Mouse (Mus musculus): ENCODE data around the gene Gca. TPM values are rescaled to one million over a fixed set of nuclear protein-coding genes. Genes with fewer than 3 reads are reported as not detected.
"Not testable (repeated sequence)": the region's sequence is repeated elsewhere in the genome, so short reads cannot be mapped to it uniquely, and the experiment has no call there.

The Gca gene
- polyA plus RNA-seq, 1 experiment from 2014 or later = 7.1 TPM

DNA sequence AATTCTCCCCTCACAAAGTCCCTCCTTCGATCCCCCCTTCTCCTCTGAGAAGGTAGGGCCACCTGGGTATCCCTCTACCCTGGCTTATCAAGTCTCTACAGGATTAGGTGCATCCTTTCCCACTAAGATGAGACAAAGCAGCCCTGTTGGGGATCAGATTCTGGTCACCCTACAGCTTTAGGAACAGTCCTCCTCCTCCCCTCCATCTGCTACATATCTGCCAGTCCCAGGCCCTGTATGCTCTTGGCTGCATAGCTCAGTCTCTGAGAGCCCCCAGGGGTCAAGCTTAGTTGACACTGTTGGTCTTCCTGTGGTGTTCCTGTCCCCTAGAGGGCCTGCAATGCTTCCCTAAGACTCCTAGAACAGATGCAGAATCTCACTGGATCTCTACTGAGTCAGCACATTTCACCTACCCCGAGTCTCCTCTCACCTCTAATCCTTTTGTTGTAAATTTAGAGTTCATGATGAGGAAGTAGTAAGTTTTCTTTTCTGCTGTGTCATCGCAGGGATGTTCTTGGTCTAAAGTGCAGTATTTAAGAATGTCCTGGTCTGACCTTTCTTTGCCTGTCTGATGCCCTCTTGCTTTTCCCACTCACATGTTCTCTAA is 21.0 kb downstream of the Gca start:
- 0 out of 2 replicates have a peak, but pooled peaks cover 4% of the 10 kb centered on the region for H3K4me1 ChIP-seq (ENCODE audit: control insufficient read depth, insufficient read depth, low read length)
- no peak overlapping the region for H3K9ac ChIP-seq (ENCODE audit: low read length)
- H3K27ac ChIP-seq (ENCODE audit: low read depth, low read length) = no peak overlapping the region
- no peaks in the 10 kb centered on the region for H3K27me3 ChIP-seq (replicated peaks; ENCODE audit: control insufficient read depth, insufficient read depth, low read length)
- no peak overlapping the region for H3K4me2 ChIP-seq (ENCODE audit: low read length)
- WGBS = 64% methylated on average over 3 of the region's 3 CpGs
- no peak overlapping the region for H3K4me3 ChIP-seq (ENCODE audit: low read depth, low read length)
- DNase-seq (ENCODE audit: low spot score) (no peak), ATAC-seq (no peak)
- H3K36me3 ChIP-seq (ENCODE audit: control insufficient read depth, insufficient read depth, low read length) = no peaks in the 10 kb centered on the region
- H3K9me3 ChIP-seq (replicated peaks; ENCODE audit: control insufficient read depth, low read length) = no peaks in the 10 kb centered on the region

DNA sequence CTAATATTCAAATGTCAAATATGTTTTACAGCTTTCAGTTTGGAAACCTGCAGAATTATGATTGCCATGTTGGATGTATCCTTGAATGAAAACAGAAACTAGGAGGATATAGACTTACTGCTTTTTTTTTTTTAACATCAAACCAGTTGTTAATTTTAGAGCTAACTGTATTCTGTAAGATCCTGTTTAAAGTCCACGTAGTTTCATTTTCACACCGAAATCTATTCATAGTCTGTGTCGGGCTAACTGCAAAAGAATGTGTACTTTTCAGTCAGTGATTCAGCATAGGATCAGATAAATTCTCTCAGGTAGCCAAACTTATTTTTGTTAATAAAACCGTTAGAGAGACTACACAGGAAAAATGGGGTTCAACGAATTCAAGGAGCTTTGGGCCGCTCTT is 21.8 kb downstream of the Gca start:
- no peak overlapping the region for H3K27ac ChIP-seq (ENCODE audit: low read depth, low read length)
- no peak overlapping the region for H3K4me2 ChIP-seq (ENCODE audit: low read length)
- no peak overlapping the region for H3K9ac ChIP-seq (ENCODE audit: low read length)
- H3K4me1 ChIP-seq (ENCODE audit: control insufficient read depth, insufficient read depth, low read length) = 0 out of 2 replicates have a peak, but pooled peaks cover 4% of the 10 kb centered on the region
- ATAC-seq = no peak
- DNase-seq (ENCODE audit: low spot score) = no peak
- 92% methylated on average over 6 of the region's 6 CpGs for WGBS
- no peaks in the 10 kb centered on the region for H3K36me3 ChIP-seq (ENCODE audit: control insufficient read depth, insufficient read depth, low read length)
- no peak overlapping the region for H3K4me3 ChIP-seq (ENCODE audit: low read depth, low read length)
- H3K9me3 ChIP-seq (replicated peaks; ENCODE audit: control insufficient read depth, low read length) = no peaks in the 10 kb centered on the region
- H3K27me3 ChIP-seq (replicated peaks; ENCODE audit: control insufficient read depth, insufficient read depth, low read length) = no peaks in the 10 kb centered on the region

DNA sequence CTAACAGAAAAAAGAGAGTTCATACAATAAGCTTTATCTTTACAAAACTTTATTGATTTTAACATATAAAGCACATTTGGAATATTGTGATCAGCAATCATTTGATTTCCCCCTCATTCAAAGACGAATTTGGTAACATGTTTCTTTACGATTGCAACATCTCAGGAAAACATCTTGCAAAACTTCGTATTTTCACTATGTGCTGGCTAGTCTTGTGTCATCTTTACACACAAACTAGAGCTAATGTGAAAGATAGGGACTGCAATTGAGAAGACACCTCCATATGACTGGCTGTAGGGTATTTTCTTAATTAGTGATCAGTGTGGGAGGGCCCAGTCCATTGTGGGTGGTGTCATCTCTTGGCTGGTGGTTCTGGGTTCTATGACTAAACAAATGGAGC is 42.2 kb downstream of the Gca start:
- no peak for DNase-seq (ENCODE audit: low spot score)
- no peak overlapping the region for H3K4me3 ChIP-seq (ENCODE audit: low read depth, low read length)
- 94% methylated on average over 3 of the region's 3 CpGs for WGBS
- H3K9ac ChIP-seq (ENCODE audit: low read length) = no peak overlapping the region
- no peak overlapping the region for H3K27ac ChIP-seq (ENCODE audit: low read depth, low read length)
- no peaks in the 10 kb centered on the region for H3K27me3 ChIP-seq (replicated peaks; ENCODE audit: control insufficient read depth, insufficient read depth, low read length)
- H3K4me1 ChIP-seq (ENCODE audit: control insufficient read depth, insufficient read depth, low read length) = no peaks in the 10 kb centered on the region
- no peak for ATAC-seq
- H3K9me3 ChIP-seq (replicated peaks; ENCODE audit: control insufficient read depth, low read length) = no peaks in the 10 kb centered on the region
- peaks cover 9% of the 10 kb centered on the region; the same call in 1 of the 2 replicates for H3K36me3 ChIP-seq (ENCODE audit: control insufficient read depth, insufficient read depth, low read length)
- H3K4me2 ChIP-seq (ENCODE audit: low read length) = no peak overlapping the region

DNA sequence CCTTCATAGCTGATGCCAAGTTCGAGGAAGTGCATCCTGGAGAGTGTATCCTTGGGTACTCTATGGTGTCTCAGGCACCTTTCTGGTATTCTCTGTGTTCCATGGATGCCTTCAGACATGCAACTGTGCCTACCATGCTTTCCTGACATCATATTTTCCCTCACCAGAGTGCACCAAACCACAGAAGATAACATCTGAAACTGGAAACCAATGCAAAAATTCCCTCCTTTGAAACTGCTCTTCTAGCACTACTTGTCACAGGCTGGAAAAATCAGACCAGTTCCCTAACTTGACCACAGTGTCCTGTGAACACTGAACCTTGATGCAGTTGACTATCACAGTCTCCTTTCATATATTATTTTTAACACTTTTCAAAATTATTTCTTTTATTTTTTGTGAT is 45.5 kb downstream of the Gca start:
- WGBS = 75% methylated on average over 1 of the region's 1 CpGs
- H3K27me3 ChIP-seq (replicated peaks; ENCODE audit: control insufficient read depth, insufficient read depth, low read length) = no peaks in the 10 kb centered on the region
- ATAC-seq (no peak), DNase-seq (ENCODE audit: low spot score) (no peak)
- H3K4me1 ChIP-seq (ENCODE audit: control insufficient read depth, insufficient read depth, low read length) = no peaks in the 10 kb centered on the region
- peaks cover 6% of the 10 kb centered on the region; the same call in 1 of the 2 replicates for H3K36me3 ChIP-seq (ENCODE audit: control insufficient read depth, insufficient read depth, low read length)
- H3K9ac ChIP-seq (ENCODE audit: low read length) = no peak overlapping the region
- H3K27ac ChIP-seq (ENCODE audit: low read depth, low read length) = no peak overlapping the region
- H3K4me2 ChIP-seq (ENCODE audit: low read length) = no peak overlapping the region
- no peaks in the 10 kb centered on the region for H3K9me3 ChIP-seq (replicated peaks; ENCODE audit: control insufficient read depth, low read length)
- no peak overlapping the region for H3K4me3 ChIP-seq (ENCODE audit: low read depth, low read length)

DNA sequence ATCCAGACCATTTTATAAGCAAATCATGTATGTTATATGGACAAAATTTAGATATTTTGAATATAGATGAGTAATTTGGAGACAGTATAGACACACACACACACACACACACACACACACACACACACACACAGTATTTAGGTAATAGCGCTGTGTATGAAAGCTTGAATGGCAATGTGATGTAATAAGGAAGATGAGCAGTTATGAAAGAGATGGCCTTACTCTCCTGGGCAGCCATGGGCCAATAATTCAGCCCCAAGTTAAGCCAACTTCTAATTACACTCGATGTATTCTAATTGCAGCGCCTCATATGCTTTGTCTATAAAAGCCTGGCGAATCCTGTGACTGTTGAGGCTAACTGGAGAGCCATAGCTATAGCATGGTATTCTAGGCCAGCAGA is 50.3 kb downstream of the Gca start:
- H3K27ac ChIP-seq (ENCODE audit: low read depth, low read length); H3K4me2 ChIP-seq (ENCODE audit: low read length); H3K27me3 ChIP-seq (replicated peaks; ENCODE audit: control insufficient read depth, insufficient read depth, low read length); ATAC-seq; DNase-seq (ENCODE audit: low spot score); H3K4me1 ChIP-seq (ENCODE audit: control insufficient read depth, insufficient read depth, low read length); H3K9ac ChIP-seq (ENCODE audit: low read length); H3K4me3 ChIP-seq (ENCODE audit: low read depth, low read length); H3K36me3 ChIP-seq (ENCODE audit: control insufficient read depth, insufficient read depth, low read length); H3K9me3 ChIP-seq (replicated peaks; ENCODE audit: control insufficient read depth, low read length): not testable (repeated sequence)
- WGBS = 94% methylated on average over 4 of the region's 4 CpGs

DNA sequence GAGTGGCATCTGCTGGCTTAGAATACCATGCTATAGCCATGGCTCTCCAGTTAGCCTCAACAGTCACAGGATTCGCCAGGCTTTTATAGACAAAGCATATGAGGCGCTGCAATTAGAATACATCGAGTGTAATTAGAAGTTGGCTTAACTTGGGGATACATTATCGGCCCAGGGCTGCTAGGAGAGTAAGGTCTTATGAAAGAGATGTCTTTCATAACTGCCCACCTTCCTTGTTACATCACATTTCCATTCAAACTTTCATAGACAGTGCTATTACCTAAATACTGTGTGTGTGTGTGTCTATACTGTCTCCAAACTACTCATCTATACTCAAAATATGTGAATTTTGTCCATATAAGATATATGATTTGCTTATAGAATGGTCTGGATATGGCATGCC is 51.2 kb downstream of the Gca start:
- Histone ChIP-seq H3K9ac (ENCODE audit: low read length) (no peak overlapping the region), H3K27ac (ENCODE audit: low read depth, low read length) (no peak overlapping the region), H3K27me3 (replicated peaks; ENCODE audit: control insufficient read depth, insufficient read depth, low read length) (no peaks in the 10 kb centered on the region), H3K4me3 (ENCODE audit: low read depth, low read length) (no peak overlapping the region), H3K4me1 (ENCODE audit: control insufficient read depth, insufficient read depth, low read length) (no peaks in the 10 kb centered on the region), H3K36me3 (ENCODE audit: control insufficient read depth, insufficient read depth, low read length) (peaks cover 8% of the 10 kb centered on the region; the same call in 1 of the 2 replicates), H3K9me3 (replicated peaks; ENCODE audit: control insufficient read depth, low read length) (no peaks in the 10 kb centered on the region), H3K4me2 (ENCODE audit: low read length) (no peak overlapping the region)
- no peak for DNase-seq (ENCODE audit: low spot score)
- 80% methylated on average over 4 of the region's 4 CpGs for WGBS
- ATAC-seq = no peak

DNA sequence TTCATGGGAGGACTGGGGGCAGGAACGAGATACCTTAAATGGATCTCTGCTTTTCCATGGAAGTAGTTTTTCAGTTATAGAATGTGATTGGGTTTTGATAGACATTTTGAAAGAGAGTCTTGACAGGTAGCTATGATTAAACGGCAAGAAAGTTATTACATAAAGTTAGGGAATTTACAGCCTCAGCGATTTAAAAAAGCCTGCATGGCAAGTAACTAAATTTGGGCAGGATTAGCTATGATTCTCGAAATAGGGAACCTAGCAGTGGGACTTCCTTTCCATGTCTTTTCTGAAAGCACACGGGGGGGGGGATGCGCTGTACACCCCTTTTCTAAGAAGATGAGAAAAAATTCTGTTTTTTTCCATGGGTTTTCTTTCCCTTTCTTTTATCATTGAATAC is 53.2 kb downstream of the Gca start:
- no peak overlapping the region for H3K27ac ChIP-seq (ENCODE audit: low read depth, low read length)
- no peak overlapping the region for H3K4me3 ChIP-seq (ENCODE audit: low read depth, low read length)
- H3K9ac ChIP-seq (ENCODE audit: low read length) = no peak overlapping the region
- no peaks in the 10 kb centered on the region for H3K9me3 ChIP-seq (replicated peaks; ENCODE audit: control insufficient read depth, low read length)
- DNase-seq (ENCODE audit: low spot score) (no peak), ATAC-seq (no peak)
- H3K4me1 ChIP-seq (ENCODE audit: control insufficient read depth, insufficient read depth, low read length) = no peaks in the 10 kb centered on the region
- WGBS = 91% methylated on average over 6 of the region's 6 CpGs
- H3K4me2 ChIP-seq (ENCODE audit: low read length) = no peak overlapping the region
- no peaks in the 10 kb centered on the region for H3K27me3 ChIP-seq (replicated peaks; ENCODE audit: control insufficient read depth, insufficient read depth, low read length)
- H3K36me3 ChIP-seq (ENCODE audit: control insufficient read depth, insufficient read depth, low read length) = peaks cover 8% of the 10 kb centered on the region; the same call in 1 of the 2 replicates

DNA sequence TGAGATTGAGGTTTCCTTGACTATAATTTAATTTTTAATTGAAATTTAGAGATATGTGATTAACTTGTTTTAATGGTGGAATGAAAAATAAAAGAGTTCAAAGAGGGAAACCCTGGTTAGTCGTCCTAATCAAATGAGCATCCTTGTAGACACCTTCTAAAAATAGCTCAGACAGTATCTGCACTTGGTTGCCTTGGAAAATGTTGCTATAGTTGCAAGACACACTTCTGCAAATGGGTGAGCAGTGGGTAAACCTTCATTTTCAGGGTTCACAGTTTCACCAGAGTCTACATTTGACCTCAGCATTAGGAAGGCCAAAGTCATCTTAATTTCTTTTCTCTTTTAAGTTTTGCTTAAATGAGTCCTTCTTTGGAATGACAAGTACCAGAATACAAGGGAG is 54.3 kb downstream of the Gca start:
- Histone ChIP-seq H3K9ac (ENCODE audit: low read length) (no peak overlapping the region), H3K9me3 (replicated peaks; ENCODE audit: control insufficient read depth, low read length) (no peaks in the 10 kb centered on the region), H3K27me3 (replicated peaks; ENCODE audit: control insufficient read depth, insufficient read depth, low read length) (no peaks in the 10 kb centered on the region), H3K36me3 (ENCODE audit: control insufficient read depth, insufficient read depth, low read length) (peaks cover 8% of the 10 kb centered on the region; the same call in 1 of the 2 replicates), H3K27ac (ENCODE audit: low read depth, low read length) (no peak overlapping the region), H3K4me3 (ENCODE audit: low read depth, low read length) (no peak overlapping the region), H3K4me2 (ENCODE audit: low read length) (no peak overlapping the region), H3K4me1 (ENCODE audit: control insufficient read depth, insufficient read depth, low read length) (no peaks in the 10 kb centered on the region)
- 49% methylated on average over 1 of the region's 1 CpGs for WGBS
- ATAC-seq (no peak), DNase-seq (ENCODE audit: low spot score) (peak; percentile 42)

DNA sequence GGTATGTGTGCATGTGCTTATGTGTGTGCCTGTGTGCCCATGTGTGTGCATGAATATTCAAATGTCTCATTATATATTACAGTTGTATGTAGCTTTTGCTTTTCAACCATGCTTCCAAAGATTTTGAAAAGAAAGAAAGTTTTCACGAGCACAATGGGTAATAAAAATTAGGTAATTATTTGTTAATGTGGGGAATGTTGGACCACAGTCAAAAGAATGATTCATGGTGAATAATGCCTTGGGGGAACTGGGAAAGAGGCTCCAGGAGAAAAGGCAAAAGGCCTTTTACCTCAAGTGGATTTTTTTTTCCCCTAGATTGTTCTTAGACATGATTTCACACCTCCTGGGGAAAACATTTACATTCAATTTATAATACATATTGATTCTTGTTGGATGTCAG is 61.9 kb downstream of the Gca start:
- Histone ChIP-seq H3K4me2 (ENCODE audit: low read length) (no peak overlapping the region), H3K4me3 (ENCODE audit: low read depth, low read length) (no peak overlapping the region), H3K27ac (ENCODE audit: low read depth, low read length) (no peak overlapping the region), H3K9ac (ENCODE audit: low read length) (no peak overlapping the region), H3K9me3 (replicated peaks; ENCODE audit: control insufficient read depth, low read length) (no peaks in the 10 kb centered on the region), H3K4me1 (ENCODE audit: control insufficient read depth, insufficient read depth, low read length) (no peaks in the 10 kb centered on the region), H3K27me3 (replicated peaks; ENCODE audit: control insufficient read depth, insufficient read depth, low read length) (no peaks in the 10 kb centered on the region), H3K36me3 (ENCODE audit: control insufficient read depth, insufficient read depth, low read length) (no peaks in the 10 kb centered on the region)
- ATAC-seq (no peak), DNase-seq (ENCODE audit: low spot score) (no peak)
- 40% methylated on average over 1 of the region's 1 CpGs for WGBS
